Mouse (Mus musculus): ENCODE measurements around the gene Ctdspl. TPM values are rescaled to one million over a fixed set of nuclear protein-coding genes. Genes with fewer than 3 reads are reported as not detected.

Gene Ctdspl
- polyA plus RNA-seq, 1 experiment, result 9.3 TPM

GRCm38 (mm10) chr9:119075685-119076084 lies 149.4 kb downstream of the Ctdspl start:
- 81% methylated on average over 16 of the region's 16 CpGs for WGBS
- Histone ChIP-seq H3K4me3 (ENCODE audit: control insufficient read depth, insufficient read depth, low read length) (no peak overlapping the region), H3K27ac (ENCODE audit: control insufficient read depth, insufficient read depth, low read length) (no peak overlapping the region), H3K27me3 (ENCODE audit: control insufficient read depth, insufficient read depth, low read length) (no peaks in the 10 kb centered on the region), H3K4me1 (replicated peaks; ENCODE audit: control insufficient read depth, insufficient read depth, low read length) (no peaks in the 10 kb centered on the region), H3K36me3 (ENCODE audit: control insufficient read depth, insufficient read depth, low read length) (no peaks in the 10 kb centered on the region)
- no peak for DNase-seq
- no peak for TF ChIP-seq CTCF (IDR thresholded peaks at IDR 0.05; ENCODE audit: borderline replicate concordance, control insufficient read depth, extremely low read depth, insufficient read depth, low read length, poor library complexity)
- TF ChIP-seq POLR2A (IDR thresholded peaks at IDR 0.05; ENCODE audit: control insufficient read depth, extremely low read depth, insufficient read depth, low read length, poor library complexity), result no peak

- Histone ChIP-seq H3K36me3 (ENCODE audit: control insufficient read depth, insufficient read depth, low read length) (no peaks in the 10 kb centered on the region), H3K4me3 (ENCODE audit: control insufficient read depth, insufficient read depth, low read length) (no peak overlapping the region), H3K27ac (ENCODE audit: control insufficient read depth, insufficient read depth, low read length) (no peak overlapping the region), H3K4me1 (replicated peaks; ENCODE audit: control insufficient read depth, insufficient read depth, low read length) (no peaks in the 10 kb centered on the region), H3K27me3 (ENCODE audit: control insufficient read depth, insufficient read depth, low read length) (no peaks in the 10 kb centered on the region)
- TF ChIP-seq POLR2A (IDR thresholded peaks at IDR 0.05; ENCODE audit: control insufficient read depth, extremely low read depth, insufficient read depth, low read length, poor library complexity), result no peak
- TF ChIP-seq CTCF (IDR thresholded peaks at IDR 0.05; ENCODE audit: borderline replicate concordance, control insufficient read depth, extremely low read depth, insufficient read depth, low read length, poor library complexity), result no peak
- DNase-seq, result no peak
- WGBS, result 90% methylated on average over 5 of the region's 5 CpGs
Observed at GRCm38 (mm10) chr9:119080040-119080675, 153.9 kb downstream of the Ctdspl start.

- Histone ChIP-seq H3K27me3 (ENCODE audit: control insufficient read depth, insufficient read depth, low read length) (no peaks in the 10 kb centered on the region), H3K27ac (ENCODE audit: control insufficient read depth, insufficient read depth, low read length) (no peak overlapping the region), H3K4me3 (ENCODE audit: control insufficient read depth, insufficient read depth, low read length) (no peak overlapping the region), H3K36me3 (ENCODE audit: control insufficient read depth, insufficient read depth, low read length) (no peaks in the 10 kb centered on the region), H3K4me1 (replicated peaks; ENCODE audit: control insufficient read depth, insufficient read depth, low read length) (no peaks in the 10 kb centered on the region)
- 86% methylated on average over 8 of the region's 8 CpGs for WGBS
- no peak for DNase-seq
- TF ChIP-seq POLR2A (IDR thresholded peaks at IDR 0.05; ENCODE audit: control insufficient read depth, extremely low read depth, insufficient read depth, low read length, poor library complexity) (no peak), CTCF (IDR thresholded peaks at IDR 0.05; ENCODE audit: borderline replicate concordance, control insufficient read depth, extremely low read depth, insufficient read depth, low read length, poor library complexity) (no peak)
Observed at GRCm38 (mm10) chr9:119082039-119082438, 155.8 kb downstream of the Ctdspl start.

- no peaks in the 10 kb centered on the region for H3K36me3 ChIP-seq (ENCODE audit: control insufficient read depth, insufficient read depth, low read length)
- 89% methylated on average over 7 of the region's 7 CpGs for WGBS
- no peak for TF ChIP-seq POLR2A (IDR thresholded peaks at IDR 0.05; ENCODE audit: control insufficient read depth, extremely low read depth, insufficient read depth, low read length, poor library complexity)
- no peak for TF ChIP-seq CTCF (IDR thresholded peaks at IDR 0.05; ENCODE audit: borderline replicate concordance, control insufficient read depth, extremely low read depth, insufficient read depth, low read length, poor library complexity)
- H3K4me1 ChIP-seq (replicated peaks; ENCODE audit: control insufficient read depth, insufficient read depth, low read length), result peaks cover under 1% of the 10 kb centered on the region; the same call in 1 of the 2 replicates
- H3K4me3 ChIP-seq (ENCODE audit: control insufficient read depth, insufficient read depth, low read length), result no peak overlapping the region
- H3K27me3 ChIP-seq (ENCODE audit: control insufficient read depth, insufficient read depth, low read length), result peaks cover 2% of the 10 kb centered on the region; the same call in 1 of the 2 replicates
- no peak overlapping the region for H3K27ac ChIP-seq (ENCODE audit: control insufficient read depth, insufficient read depth, low read length)
- no peak for DNase-seq
Observed at GRCm38 (mm10) chr9:119082656-119083430, 156.6 kb downstream of the Ctdspl start.

GRCm38 (mm10) chr9:119083966-119084365 lies 157.7 kb downstream of the Ctdspl start:
- H3K27ac ChIP-seq (ENCODE audit: control insufficient read depth, insufficient read depth, low read length), result no peak overlapping the region
- TF ChIP-seq POLR2A (IDR thresholded peaks at IDR 0.05; ENCODE audit: control insufficient read depth, extremely low read depth, insufficient read depth, low read length, poor library complexity) (no peak), CTCF (IDR thresholded peaks at IDR 0.05; ENCODE audit: borderline replicate concordance, control insufficient read depth, extremely low read depth, insufficient read depth, low read length, poor library complexity) (no peak)
- no peak overlapping the region for H3K4me3 ChIP-seq (ENCODE audit: control insufficient read depth, insufficient read depth, low read length)

GRCm38 (mm10) chr9:119086451-119086850 lies 160.2 kb downstream of the Ctdspl start:
- H3K27me3 ChIP-seq (ENCODE audit: control insufficient read depth, insufficient read depth, low read length), result peaks cover 8% of the 10 kb centered on the region; the same call in 1 of the 2 replicates
- no peak for DNase-seq
- no peak overlapping the region for H3K27ac ChIP-seq (ENCODE audit: control insufficient read depth, insufficient read depth, low read length)
- no peak overlapping the region for H3K4me3 ChIP-seq (ENCODE audit: control insufficient read depth, insufficient read depth, low read length)
- 65% methylated on average over 1 of the region's 1 CpGs for WGBS
- H3K36me3 ChIP-seq (ENCODE audit: control insufficient read depth, insufficient read depth, low read length), result no peaks in the 10 kb centered on the region
- no peak for TF ChIP-seq POLR2A (IDR thresholded peaks at IDR 0.05; ENCODE audit: control insufficient read depth, extremely low read depth, insufficient read depth, low read length, poor library complexity)
- no peak for TF ChIP-seq CTCF (IDR thresholded peaks at IDR 0.05; ENCODE audit: borderline replicate concordance, control insufficient read depth, extremely low read depth, insufficient read depth, low read length, poor library complexity)
- peaks cover 9% of the 10 kb centered on the region; the same call in 1 of the 2 replicates for H3K4me1 ChIP-seq (replicated peaks; ENCODE audit: control insufficient read depth, insufficient read depth, low read length)

More at GRCm38 (mm10) chr9:119083966-119084365, 157.7 kb downstream of the Ctdspl start:
- Histone ChIP-seq H3K27me3 (ENCODE audit: control insufficient read depth, insufficient read depth, low read length) (peaks cover 8% of the 10 kb centered on the region; the same call in 1 of the 2 replicates), H3K36me3 (ENCODE audit: control insufficient read depth, insufficient read depth, low read length) (no peaks in the 10 kb centered on the region), H3K4me1 (replicated peaks; ENCODE audit: control insufficient read depth, insufficient read depth, low read length) (peaks cover 9% of the 10 kb centered on the region; the same call in 1 of the 2 replicates)
- 93% methylated on average over 10 of the region's 10 CpGs for WGBS
- no peak for DNase-seq
